Mouse (Mus musculus): ENCODE data around the gene Gm10490.
A peak's percentile ranks its signal among the peaks of the same experiment; 100 is the strongest.
"Not testable (repeated sequence)": the region's sequence is repeated elsewhere in the genome, so short reads cannot be mapped to it uniquely, and the experiment has no call there.

The Gm10490 gene

DNA sequence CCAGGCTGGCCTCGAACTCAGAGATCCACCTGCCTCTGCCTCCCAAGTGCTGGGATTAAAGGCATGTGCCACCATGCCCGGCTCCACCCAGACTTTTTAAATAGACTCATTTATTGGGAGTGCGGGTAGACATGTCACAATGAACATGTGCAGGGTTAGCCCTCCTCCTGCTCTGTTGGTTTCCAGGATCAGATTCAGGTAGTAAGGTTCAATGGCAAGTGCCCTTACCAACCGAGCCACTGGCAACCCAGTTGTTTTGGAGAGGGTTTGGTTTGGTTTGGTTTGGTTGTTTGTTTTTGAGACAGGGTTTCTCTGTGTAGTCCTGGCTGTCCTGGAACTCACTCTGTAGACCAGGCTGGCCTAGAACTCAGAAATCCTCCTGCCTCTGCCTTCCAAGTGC, at the start of gene Gm10490:
Gm10490 (plus strand) TSS at position 301 of the 400 bp plus-strand sequence.
- not testable (repeated sequence) for DNase-seq

GRCm38 (mm10) chrX:7863181-7863580, 46.2 kb upstream of the Gm10490 start:
- no peak for DNase-seq

DNA sequence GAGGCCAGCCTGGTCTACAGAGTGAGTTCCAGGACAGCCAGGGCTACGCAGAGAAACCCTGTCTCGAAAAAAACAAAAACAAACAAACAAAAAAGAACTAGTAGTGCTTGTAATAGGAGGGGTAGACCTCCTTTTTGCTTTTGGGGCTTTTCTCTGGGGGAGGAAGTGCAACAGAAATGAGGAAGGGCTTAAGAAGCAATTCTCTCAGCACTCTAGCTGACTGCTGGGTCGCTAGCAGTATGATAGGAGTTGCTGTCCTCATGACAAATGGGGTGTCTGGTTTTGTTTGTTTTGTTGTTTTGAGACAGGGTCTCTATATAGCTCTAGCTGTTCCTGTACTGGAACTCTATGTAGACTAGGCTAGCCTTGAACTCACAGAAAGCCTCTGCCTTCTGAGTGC, 44.8 kb upstream of the Gm10490 start:
- DNase-seq: no peak

DNA sequence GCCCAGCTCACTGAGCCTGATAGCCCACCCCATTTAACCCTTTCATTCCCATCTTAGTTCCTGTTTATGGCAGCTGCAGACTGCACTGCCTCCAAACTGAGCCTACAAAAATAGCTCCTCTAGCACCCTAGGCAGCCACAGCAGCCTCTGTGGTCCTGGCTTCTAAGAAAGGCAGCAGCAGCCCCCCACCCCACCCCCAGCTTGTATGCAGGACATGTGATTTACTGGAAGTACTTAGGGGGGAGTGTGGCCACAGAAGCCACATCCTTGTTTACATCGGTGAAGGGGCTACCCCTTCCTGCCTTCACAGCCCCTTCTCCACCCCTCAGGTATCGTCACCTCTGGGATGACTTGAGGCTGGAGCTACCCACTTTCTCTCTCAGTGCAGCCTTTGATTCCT, 44.0 kb upstream of the Gm10490 start:
- DNase-seq: no peak

DNA sequence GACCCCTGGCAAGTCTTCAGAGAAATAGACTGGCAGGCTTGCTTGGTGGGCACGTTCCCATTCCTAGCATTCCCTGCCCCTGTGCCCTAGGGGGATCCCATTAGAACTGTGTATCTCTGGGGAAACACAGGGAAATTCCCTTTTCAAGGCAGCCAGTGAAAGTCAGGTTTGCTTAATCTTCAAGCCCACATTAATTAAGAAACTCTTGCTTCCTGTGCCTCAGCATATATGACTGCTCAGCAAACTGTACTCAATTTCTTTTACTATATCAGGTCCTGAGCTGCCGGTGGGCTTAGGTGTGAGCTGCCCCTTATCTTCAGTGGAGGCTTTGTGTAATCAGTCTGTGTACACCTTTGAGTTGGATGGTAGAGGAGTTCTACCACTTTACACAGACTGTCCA, 43.6 kb upstream of the Gm10490 start:
- DNase-seq: no peak

GRCm38 (mm10) chrX:7867141-7867540, 42.2 kb upstream of the Gm10490 start:
- DNase-seq: no peak

- no peak for DNase-seq
Measured at GRCm38 (mm10) chrX:7868506-7868905, 40.8 kb upstream of the Gm10490 start.

GRCm38 (mm10) chrX:7869826-7870225, 39.5 kb upstream of the Gm10490 start:
- DNase-seq: no peak

DNA sequence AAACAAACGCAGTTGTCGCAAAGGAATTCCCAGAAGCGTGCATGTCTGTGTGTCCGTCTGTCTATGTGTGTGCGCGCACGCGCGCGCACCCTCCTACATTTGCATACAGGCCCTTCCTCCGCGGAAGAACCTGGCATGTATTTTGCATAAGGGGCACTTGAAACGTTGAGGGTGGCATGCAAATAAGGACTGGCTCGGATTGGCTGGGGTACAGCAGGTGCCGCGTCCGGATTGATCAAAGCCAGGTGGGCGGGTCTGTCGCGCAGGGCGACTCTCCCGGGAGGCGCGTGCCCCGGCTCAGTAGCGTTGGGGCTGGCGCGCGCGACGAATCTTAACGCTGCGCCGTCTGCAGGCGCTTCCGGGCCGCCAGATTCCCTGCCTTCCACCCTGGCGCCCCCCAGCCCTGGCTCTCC, 31.3 kb upstream of the Gm10490 start, which contains the start of gene Pim2:
Pim2 (plus strand) TSS at position 256 of the 413 bp plus-strand sequence.
- peak; percentile 91 for DNase-seq

DNA sequence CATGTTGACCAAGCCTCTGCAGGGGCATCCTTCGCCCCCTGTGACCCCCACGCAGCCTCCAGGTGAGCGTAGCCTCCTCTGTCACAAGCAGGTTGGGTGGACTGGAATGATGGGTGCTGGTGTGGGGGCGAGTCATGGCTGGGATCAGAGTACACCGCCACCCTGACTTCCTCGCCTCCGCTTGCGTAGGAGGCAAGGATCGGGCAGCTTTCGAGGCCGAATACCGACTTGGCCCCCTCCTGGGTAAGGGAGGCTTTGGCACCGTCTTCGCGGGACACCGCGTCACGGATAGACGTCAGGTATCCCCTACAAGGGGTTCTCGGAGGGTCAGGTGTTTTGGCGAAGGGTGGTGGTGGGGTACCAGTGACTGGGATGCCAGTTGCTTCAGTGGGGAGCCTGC, 30.8 kb upstream of the Gm10490 start:
- peak; percentile 54 to 57 for DNase-seq

- peak; percentile 78 to 82 for DNase-seq
Measured at GRCm38 (mm10) chrX:7879819-7880218, 29.5 kb upstream of the Gm10490 start.

DNA sequence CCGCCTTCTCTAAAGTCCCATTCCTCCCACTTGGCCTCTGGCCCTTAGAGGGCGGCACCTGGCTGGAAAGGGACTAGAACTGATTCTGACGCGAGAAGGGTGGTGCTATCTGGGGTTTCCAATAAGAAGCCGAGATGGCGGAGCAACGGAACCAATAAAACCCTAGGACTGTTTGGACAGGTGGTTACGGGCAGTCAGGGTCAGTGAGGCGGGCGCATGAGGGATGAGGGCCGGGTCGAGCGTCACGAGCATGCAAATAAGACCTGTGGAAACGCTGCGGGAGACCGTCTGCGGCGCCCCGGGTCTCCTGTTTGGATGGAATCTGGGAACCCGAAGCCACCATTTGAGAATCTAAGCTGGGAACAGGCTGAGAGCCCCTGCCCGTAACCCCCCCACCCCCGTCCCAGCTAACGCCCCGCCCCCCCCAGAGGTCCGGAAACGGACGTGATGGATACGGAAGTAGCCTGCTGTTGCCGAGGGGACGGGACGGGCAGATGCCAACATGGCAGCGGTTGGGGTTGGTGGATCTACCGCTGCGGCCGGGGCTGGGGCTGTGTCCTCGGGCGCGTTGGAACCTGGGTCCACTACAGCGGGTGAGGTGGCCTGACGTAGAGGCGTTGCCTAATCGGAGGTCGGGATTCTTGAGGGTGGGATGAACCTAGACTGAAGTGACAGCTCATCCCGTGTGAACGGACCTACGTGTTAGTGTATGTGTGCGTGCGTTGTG, 25.3 kb upstream of the Gm10490 start, which contains the start of gene Slc35a2:
Slc35a2 (plus strand) TSS at position 188 of the 727 bp plus-strand sequence.
- peak; percentile 86 to 87 for DNase-seq

DNA sequence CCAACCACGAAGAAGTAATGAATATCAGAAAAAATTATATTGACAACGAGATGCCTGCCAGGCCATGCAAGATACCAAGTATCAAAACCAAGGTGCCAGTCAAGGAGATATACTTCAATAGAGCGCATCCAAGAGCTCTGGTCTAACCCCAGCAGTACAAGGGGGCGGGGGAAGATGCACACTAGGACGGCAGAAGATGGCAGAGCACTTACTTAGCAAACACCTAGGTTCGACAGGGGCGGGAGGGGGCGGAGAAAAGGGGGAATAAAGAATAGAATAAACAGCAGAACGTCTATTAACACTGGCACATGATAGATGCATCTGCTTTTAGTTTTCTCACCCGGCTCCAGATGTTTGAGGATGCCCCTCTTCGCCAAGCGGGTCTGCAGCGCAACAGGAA, 11.1 kb upstream of the Gm10490 start:
- no peak for DNase-seq

GRCm38 (mm10) chrX:7898880-7899874, 10.2 kb upstream of the Gm10490 start, which contains the start of the genes Pqbp1 and Timm17b:
Gene Pqbp1, minus strand, starts transcription at chrX:7899269.
Gene Timm17b, plus strand, starts transcription at chrX:7899357.
- DNase-seq: peak; percentile 87 to 90

DNA sequence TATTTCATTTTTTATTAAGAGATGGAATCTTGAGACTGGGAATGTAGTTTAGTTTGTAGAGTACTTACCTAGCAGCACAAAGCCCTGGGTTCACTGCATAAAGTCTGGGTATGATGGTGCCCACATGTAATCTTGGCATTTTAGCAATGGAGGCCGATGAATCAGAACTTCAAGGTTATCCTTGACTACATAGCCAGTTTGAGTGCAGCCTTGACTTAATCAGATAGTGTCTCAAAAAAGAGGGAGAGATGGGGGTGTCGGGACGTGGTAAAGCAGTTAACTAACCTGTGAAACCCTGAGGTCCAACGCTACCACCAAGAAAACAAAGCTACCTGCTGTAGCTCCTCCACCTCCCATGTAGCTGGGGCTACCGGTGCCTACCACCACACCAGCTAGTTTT, 4.9 kb upstream of the Gm10490 start:
- no peak for DNase-seq

- no peak for DNase-seq
Measured at GRCm38 (mm10) chrX:7907735-7908134, 1.6 kb upstream of the Gm10490 start, which contains the start of gene Gm10491. Gene Gm10491, minus strand, starts transcription at chrX:7907835.

DNA sequence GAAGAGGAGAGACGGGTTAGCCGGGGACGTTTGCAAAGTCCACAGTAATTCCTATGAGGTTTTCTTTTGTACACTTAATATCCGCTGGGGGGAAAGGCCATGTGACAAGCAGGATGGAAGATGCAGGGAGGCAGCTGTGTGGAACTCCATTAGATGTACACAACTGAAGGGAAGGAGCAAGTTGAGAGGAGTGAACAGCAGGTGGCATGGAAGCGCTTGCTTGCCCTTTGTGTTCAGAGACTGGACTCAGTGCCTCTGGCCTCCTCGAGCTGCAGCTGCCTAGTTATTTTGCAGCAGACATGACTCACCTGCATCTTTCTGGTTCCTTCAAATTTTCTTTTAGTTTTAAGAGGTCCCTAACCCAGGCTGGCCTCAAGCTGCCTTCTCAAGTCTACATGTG, 1.1 kb downstream of the Gm10490 start:
- no peak for DNase-seq

- peak in 1 of 2 experiments; percentile 64 for DNase-seq
Measured at GRCm38 (mm10) chrX:7915669-7916068, 6.3 kb downstream of the Gm10490 start.

DNA sequence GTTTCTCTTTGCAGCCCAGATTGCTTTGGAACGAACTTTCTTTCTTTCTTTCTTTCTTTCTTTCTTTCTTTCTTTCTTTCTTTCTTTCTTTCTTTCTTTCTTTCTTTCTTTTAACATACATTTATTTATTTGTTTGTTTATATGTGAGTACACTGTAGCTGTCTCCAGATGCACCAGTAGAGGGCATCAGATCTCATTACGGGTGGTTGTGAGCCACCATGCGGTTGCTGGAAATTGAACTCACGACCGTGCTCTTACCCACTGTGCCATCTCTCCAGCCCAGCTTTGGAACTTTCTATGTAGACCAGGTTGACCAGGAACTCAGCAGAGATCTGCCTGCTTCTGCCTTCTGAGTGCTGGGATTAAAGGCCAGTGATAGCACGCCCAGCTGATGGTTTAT, 8.6 kb downstream of the Gm10490 start:
- not testable (repeated sequence) for DNase-seq

DNA sequence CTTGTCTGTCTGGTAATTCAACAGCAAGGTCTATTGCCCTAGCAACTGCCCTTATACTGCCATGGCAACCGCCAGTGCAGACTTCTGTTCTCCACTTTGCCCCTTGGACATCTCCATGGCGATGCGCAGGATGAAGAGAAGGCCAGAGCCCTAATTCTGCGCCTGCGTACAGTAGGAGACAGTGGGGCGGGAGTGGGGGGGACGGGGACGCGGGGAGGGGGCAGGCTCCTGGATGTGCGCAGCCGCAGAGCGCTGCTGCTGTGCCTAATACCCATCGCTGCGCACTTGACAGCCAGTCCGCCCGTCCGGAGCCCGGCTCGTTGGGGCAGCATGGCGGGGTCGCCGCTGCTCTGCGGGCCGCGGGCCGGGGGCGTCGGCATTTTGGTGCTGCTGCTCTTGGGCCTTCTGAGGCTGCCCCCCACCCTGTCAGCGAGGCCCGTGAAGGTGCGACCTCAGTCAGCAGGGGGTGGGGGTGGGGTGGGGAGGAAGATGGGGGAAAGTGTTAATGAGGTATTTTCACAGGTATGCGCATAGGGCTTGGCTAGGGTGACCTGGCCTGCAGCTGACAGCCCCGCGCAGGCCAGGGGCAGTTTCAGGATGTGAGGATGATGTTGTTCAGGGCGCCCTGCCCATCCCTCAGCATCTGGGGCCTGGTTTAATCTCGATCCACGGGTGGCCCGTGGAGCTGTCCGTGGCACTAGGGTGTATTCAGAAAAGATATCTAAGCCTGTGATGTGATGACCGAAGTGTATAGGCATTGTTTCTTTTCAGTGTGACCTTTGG, 10.4 kb downstream of the Gm10490 start, which contains the start of gene Pcsk1n:
Pcsk1n (plus strand) TSS at position 222 of the 783 bp plus-strand sequence.
- peak; percentile 72 to 75 for DNase-seq

GRCm38 (mm10) chrX:7922032-7922431, 12.7 kb downstream of the Gm10490 start:
- DNase-seq: peak in 1 of 2 experiments; percentile 33

DNA sequence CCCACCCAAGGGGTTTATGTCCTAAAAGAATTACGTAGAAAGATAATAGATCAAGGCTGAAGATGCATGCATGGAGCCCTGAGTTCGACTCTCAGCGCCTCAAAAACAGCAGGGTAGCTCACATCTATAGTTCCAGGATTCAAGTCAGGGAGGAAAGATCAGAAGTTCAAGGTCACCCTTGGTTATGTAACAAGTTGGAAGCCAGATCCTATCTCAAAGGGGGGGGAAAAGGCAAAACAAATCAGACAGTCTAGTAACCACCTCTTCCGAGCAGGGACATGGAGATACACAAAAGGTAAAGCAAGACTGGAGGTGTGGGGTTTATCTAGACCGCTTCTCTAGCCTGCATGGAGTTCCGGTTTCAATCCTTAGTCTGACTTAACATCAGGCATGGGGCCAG, 16.9 kb downstream of the Gm10490 start:
- no peak for DNase-seq

All from cerebellum, postnatal 14 days (tissue).